Mouse (Mus musculus) cortical plate, adult 2 months (tissue): ENCODE measurements around the gene Tmem121. TPM values are rescaled to one million over a fixed set of nuclear protein-coding genes. Genes with fewer than 3 reads are reported as not detected.

Experiments
- H3K27ac ChIP-seq: fragments of 200-500 bp; 2 replicates; pipeline ENCODE4 v1.5.1; 2012; ENCODE audit warnings: low read length, control low read depth, inconsistent platforms; ENCODE audit not compliant: insufficient read depth
- H3K4me1 ChIP-seq: fragments of 200-500 bp; 2 replicates; pipeline ENCODE4 v1.6.1; 2011; ENCODE audit warnings: low read length; ENCODE audit not compliant: control insufficient read depth, insufficient read depth
- H3K4me3 ChIP-seq: fragments of 200-500 bp; 2 replicates; pipeline ENCODE4 v1.5.1; 2011; ENCODE audit warnings: mild to moderate bottlenecking, low read length, control low read depth; ENCODE audit not compliant: insufficient read depth
- CTCF ChIP-seq: fragments of 200-500 bp; IDR thresholded peaks from 2 replicates; pipeline ENCODE4 v1.5.1; 2011; ENCODE audit warnings: mild to moderate bottlenecking, control low read depth, low read length; ENCODE audit not compliant: insufficient read depth; ENCODE audit errors: extremely low read depth
- POLR2A ChIP-seq: fragments of 200-500 bp; IDR thresholded peaks from 2 replicates; pipeline ENCODE4 v1.6.1; 2011; ENCODE audit warnings: mild to moderate bottlenecking, low read length, control low read depth; ENCODE audit not compliant: insufficient read depth; ENCODE audit errors: extremely low read depth
- polyA plus RNA-seq: library from polyadenylated mRNA; depleted of rRNA; stranded (reverse); fragments of >200 nt; gene quantifications from 2 replicates; pipeline ENCODE4 v1.2.3, GENCODE M21; 2012

The Tmem121 gene
- polyA plus RNA-seq, 1 experiment, result 40.7 TPM

DNA sequence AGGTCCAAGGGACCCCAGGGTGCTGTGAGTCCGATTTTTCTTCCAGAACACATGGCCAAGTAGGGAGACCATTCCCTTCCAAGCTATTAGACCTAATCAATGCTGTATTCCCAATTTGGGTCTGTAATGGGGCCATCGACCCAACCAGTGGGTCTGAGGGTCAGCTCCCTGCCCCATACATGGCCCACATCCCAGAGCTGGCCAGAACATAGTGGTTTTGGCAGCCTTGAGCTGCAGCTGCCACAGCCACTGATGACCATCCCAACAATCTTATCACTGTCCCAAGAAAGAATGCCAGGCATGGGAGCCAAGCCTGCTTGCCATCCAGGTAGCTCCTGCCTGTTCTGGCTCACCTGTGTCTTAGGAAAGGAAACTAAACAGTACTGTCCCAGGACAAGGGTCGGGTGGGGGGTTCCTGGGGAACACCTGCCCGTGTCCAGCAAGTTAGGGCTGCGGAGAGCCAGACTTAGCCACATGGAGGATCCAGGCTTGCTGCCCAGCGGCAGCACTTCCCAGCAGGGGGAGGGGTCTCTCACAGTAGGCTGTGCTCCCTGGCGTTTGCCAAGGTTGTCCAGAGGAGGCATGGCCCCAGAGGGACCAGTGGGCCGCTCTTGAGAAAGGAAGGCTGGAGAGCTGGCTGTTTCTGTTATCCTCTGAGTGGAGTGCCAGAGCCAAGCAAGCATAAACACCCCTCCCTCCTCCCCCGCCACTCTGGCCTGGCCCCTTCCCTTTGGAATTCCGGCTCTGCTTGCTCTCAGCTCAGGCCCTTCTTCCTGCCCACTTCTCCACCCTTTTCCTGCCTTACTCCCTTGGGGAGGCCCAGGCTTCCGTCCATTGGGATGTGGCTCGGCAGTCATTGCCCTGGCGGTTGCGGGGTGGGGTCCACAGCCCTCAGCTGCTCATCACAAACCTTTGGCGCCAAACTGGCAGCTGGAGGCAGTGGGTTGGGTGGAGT, 43.4 kb upstream of the Tmem121 start:
- H3K4me3 ChIP-seq, result peak overlapping the region; percentile 93
- TF ChIP-seq CTCF, result no peak
- TF ChIP-seq POLR2A, result no peak
- peak overlapping the region; percentile 85 for H3K27ac ChIP-seq
- peaks cover 10% of the 10 kb centered on the region for H3K4me1 ChIP-seq

DNA sequence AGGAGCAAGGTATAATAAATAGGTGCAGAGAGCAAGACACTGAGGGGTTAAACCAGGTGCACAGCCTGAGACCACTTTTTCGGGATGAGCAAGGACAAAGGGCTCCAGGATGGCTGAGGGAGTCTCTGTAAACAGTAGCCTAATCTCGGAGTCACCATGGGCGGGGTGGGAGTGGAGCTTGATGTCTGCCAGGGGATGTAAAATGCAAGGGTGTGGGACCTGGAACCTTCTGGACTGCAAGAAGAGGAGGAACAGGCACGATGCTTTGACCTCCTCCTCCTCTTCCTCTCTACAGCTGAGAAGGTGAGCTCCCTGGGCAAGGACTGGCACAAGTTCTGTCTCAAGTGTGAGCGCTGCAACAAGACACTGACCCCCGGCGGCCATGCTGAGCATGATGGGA, 42.6 kb upstream of the Tmem121 start:
- peak overlapping the region; percentile 85 for H3K27ac ChIP-seq
- peak overlapping the region; percentile 93; the same call in 1 of the 2 replicates for H3K4me3 ChIP-seq
- no peak for TF ChIP-seq POLR2A
- TF ChIP-seq CTCF, result no peak
- H3K4me1 ChIP-seq, result peaks cover 10% of the 10 kb centered on the region

DNA sequence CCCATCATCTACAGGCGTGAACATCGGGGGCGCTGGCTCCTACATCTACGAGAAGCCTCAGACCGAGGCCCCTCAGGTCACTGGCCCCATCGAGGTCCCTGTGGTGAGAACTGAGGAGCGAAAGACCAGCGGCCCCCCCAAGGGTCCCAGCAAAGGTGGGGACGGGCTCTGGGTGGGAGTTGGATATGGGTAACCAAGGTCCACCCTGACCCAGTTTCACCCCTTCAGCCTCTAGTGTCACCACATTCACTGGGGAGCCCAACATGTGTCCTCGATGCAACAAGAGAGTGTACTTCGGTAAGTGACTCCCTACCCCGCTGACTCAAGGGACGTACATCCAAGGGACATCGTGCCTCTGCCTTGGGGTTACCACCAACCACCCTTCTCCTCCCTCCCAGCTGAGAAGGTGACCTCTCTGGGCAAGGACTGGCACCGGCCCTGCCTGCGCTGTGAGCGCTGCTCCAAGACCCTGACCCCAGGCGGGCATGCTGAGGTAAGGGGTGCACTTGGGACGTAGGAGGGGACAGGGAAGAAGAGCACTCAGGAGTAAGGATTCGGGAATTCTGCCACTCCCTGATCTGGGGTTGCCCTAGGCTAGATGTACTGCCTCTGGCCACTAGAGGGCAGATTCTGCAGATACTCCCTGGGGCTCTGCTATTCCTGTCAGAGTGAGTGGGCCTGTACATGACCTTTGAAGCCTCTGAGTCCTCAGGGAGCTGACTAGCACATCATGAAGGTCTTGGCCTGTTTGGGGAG, 41.6 kb upstream of the Tmem121 start:
- H3K27ac ChIP-seq, result no peak overlapping the region
- peaks cover 7% of the 10 kb centered on the region for H3K4me1 ChIP-seq
- H3K4me3 ChIP-seq, result no peak overlapping the region
- no peak for TF ChIP-seq POLR2A
- peak; percentile 68 for TF ChIP-seq CTCF

DNA sequence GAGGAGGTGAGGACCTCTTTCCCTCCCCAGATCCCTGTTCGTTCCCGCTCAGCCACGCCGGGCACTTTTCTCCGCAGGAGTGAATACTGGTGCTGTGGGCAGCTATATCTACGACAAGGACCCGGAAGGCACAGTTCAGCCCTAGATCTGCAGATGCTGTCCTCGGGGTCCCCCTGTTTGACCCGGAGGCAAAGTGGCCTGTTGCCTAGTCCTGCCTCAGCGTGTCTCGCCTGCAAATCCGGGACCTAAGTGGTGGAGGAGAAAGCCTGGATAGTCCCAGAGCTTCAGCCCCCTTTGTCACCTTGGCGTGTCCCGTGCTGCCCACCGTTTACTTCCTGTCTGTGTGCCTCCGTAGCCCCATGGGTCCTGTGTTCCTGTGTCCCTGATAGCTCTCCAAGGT, 40.8 kb upstream of the Tmem121 start:
- no peak for TF ChIP-seq CTCF
- TF ChIP-seq POLR2A, result no peak
- Histone ChIP-seq H3K27ac (no peak overlapping the region), H3K4me3 (no peak overlapping the region), H3K4me1 (peaks cover 1% of the 10 kb centered on the region; the same call in 1 of the 2 replicates)

DNA sequence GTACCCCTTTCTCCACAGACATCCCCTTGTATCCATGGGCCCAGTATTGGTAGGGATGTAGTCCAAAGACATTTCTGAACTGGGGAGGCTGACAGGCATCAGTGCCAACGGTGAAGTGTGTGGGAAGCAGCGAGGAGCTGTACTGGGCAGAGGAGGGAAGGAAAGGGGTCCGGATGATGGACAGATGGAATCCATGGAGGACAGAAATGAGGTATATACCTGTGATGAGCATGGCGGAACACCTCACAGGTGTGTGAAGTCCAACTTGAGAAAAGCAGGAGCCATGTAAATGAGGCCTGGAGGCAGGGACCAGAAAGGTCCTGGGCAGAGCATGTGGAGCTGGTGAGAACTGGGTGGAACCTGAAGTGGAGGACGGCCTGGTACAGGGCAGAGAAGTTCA, 40.1 kb upstream of the Tmem121 start:
- Histone ChIP-seq H3K4me1 (peaks cover 1% of the 10 kb centered on the region; the same call in 1 of the 2 replicates), H3K4me3 (no peak overlapping the region), H3K27ac (no peak overlapping the region)
- TF ChIP-seq POLR2A, result no peak
- TF ChIP-seq CTCF, result no peak

DNA sequence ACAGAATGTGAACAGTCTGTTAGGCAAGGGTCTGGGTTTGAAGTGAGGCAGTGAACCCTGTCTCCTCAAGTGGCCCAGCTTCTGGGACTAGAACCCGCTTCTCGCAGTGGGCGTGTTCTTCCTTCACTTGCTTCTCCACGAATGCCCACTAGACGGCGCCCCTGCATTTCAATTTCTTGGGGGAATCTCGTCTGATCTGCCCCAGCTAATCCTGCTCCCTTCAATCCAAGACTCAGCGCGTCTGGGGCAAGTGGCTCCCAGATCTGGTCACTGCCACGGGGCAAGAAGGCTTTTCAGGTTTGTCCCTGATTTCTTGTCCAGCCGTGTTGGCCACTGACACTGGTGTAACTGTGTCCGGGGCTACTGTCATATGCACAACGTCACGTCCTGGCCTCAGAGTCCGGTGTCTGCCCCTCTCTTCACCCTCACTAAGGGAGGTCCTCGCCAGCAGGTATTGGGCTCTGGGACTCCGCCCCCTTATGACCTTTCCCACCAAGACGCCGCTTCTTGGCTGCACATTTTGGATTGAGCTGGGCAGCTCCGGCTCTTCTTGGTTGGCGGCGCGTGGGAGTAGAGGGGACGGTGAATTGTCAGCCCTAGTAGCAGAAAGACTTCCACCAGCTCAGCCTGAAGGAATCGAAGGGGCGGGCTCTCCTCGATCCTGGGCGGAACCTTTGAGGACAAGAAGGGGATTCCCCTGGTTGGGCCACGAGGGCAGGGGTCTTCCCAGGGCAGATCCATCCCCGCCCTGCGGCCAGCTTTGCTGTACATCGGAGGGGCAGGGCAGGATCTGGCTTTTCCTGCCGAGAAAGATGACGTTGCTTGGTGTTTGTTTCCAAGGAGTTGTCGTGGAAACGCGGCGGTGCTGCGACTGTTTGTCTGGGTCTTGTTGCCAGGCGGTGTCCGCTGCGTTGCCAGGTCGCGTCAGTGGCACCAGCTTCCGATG, 39.3 kb upstream of the Tmem121 start, which contains the start of gene Crip1:
Gene Crip1, plus strand, starts transcription at position 205 of the 946 bp plus-strand sequence.
- peaks cover 1% of the 10 kb centered on the region; the same call in 1 of the 2 replicates for H3K4me1 ChIP-seq
- peak within 1 kb of the TSS; percentile 25; the same call in 1 of the 2 replicates for H3K27ac ChIP-seq
- H3K4me3 ChIP-seq, result 0 out of 2 replicates have a peak within 1 kb of the TSS, but pooled peaks have one; percentile 4
- peak; percentile 77 for TF ChIP-seq CTCF
- TF ChIP-seq POLR2A, result no peak; the same call in 1 of the 2 replicates

DNA sequence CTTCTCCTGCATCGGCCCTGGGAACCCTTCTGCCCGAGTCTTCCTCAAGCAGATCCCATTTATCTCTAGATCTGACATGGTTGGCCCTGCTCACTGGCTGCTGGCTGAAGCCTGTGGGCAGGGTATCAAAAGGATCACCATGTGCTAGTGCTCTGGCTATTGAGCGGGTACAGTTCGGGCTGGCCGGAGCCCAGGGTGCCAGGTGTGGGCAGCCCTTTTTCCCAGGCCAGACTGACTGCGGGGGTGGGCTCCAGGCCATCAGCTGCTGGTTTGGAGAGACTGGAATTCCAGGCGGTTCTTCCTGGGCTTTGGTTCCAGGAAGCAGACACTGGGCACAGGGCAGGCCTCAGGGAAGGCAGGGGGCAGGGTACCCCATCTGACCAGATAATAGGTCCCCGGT, 38.2 kb upstream of the Tmem121 start:
- Histone ChIP-seq H3K27ac (no peak overlapping the region), H3K4me3 (no peak overlapping the region), H3K4me1 (peaks cover 1% of the 10 kb centered on the region; the same call in 1 of the 2 replicates)
- TF ChIP-seq POLR2A, result no peak
- no peak for TF ChIP-seq CTCF

DNA sequence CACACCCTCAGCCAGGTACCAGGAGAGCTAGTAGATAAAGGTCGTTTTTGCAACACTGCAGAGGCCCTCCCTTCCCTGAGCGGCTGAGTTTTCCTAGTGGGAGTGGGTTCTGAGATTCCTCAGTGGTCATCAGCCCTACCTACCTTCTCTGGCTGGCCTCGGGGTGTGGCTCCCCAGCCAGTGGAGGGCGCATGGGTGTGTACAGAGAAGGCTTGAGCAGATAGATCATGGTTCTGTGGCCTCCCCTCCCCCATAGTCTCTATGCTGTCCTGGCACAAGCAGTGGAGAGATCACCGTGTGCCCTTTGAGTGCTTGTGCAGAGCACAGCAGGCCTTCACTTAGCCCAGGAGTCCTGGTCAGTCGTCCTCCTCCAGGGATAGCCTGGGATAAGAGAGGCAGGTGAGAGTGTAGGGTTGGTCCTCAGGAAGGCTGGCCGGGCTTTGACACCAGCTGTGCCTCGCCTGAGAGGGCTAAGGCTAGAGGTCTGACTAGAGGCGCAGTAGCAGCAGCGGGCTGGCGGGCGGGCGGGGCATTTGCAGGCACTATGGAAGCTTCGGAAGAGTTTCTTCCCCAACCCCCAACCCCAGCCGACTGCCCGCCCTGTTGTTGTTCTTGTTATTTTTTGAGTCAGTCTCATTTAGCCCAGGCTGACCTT, 37.2 kb upstream of the Tmem121 start:
- Histone ChIP-seq H3K4me3 (no peak overlapping the region), H3K27ac (no peak overlapping the region), H3K4me1 (peaks cover 1% of the 10 kb centered on the region; the same call in 1 of the 2 replicates)
- TF ChIP-seq POLR2A (no peak), CTCF (no peak)
